Mouse (Mus musculus): ENCODE data around the gene Arhgef28. TPM values are rescaled to one million over a fixed set of nuclear protein-coding genes. Genes with fewer than 3 reads are reported as not detected.
A peak's percentile ranks its signal among the peaks of the same experiment; 100 is the strongest.
"Not testable (repeated sequence)": the region's sequence is repeated elsewhere in the genome, so short reads cannot be mapped to it uniquely, and the experiment has no call there.

Arhgef28 gene
- polyA plus RNA-seq, 1 experiment from 2014 or later: 18.2 TPM

GRCm38 (mm10) chr13:98115051-98115450, 91.2 kb downstream of the Arhgef28 start:
- no peaks in the 10 kb centered on the region for H3K9me3 ChIP-seq (ENCODE audit: control insufficient read depth, low read length)
- no peak overlapping the region for H3K4me3 ChIP-seq (ENCODE audit: low read depth, low read length)
- H3K4me2 ChIP-seq (ENCODE audit: low read length): no peak overlapping the region
- no peak overlapping the region for H3K27ac ChIP-seq (ENCODE audit: low read depth)
- ATAC-seq (replicated peaks; ENCODE audit: low FRiP score, low TSS enrichment, low read depth) (no peak), DNase-seq (ENCODE audit: low spot score) (no peak)
- peaks cover 7% of the 10 kb centered on the region; the same call in 1 of the 2 replicates for H3K4me1 ChIP-seq (replicated peaks; ENCODE audit: control insufficient read depth, insufficient read depth, low read length)
- WGBS: 57% methylated on average over 4 of the region's 4 CpGs
- H3K9ac ChIP-seq (ENCODE audit: low read length): no peak overlapping the region
- no peaks in the 10 kb centered on the region for H3K27me3 ChIP-seq (replicated peaks; ENCODE audit: control insufficient read depth, insufficient read depth, low read length)
- no peaks in the 10 kb centered on the region for H3K36me3 ChIP-seq (ENCODE audit: control insufficient read depth, insufficient read depth, low read length)

- no peak overlapping the region for H3K9ac ChIP-seq (ENCODE audit: low read length)
- H3K27ac ChIP-seq (ENCODE audit: low read depth): no peak overlapping the region; the same call in 1 of the 2 replicates
- H3K4me2 ChIP-seq (ENCODE audit: low read length): no peak overlapping the region
- H3K4me3 ChIP-seq (ENCODE audit: low read depth, low read length): no peak overlapping the region
- ATAC-seq (replicated peaks; ENCODE audit: low FRiP score, low TSS enrichment, low read depth) (0 out of 2 replicates have a peak, but pooled peaks have one; percentile 27), DNase-seq (ENCODE audit: low spot score) (no peak)
- no peaks in the 10 kb centered on the region for H3K27me3 ChIP-seq (replicated peaks; ENCODE audit: control insufficient read depth, insufficient read depth, low read length)
- 44% methylated on average over 7 of the region's 7 CpGs for WGBS
- H3K36me3 ChIP-seq (ENCODE audit: control insufficient read depth, insufficient read depth, low read length): no peaks in the 10 kb centered on the region
- peaks cover 6% of the 10 kb centered on the region; the same call in 1 of the 2 replicates for H3K4me1 ChIP-seq (replicated peaks; ENCODE audit: control insufficient read depth, insufficient read depth, low read length)
- H3K9me3 ChIP-seq (ENCODE audit: control insufficient read depth, low read length): no peaks in the 10 kb centered on the region
Observed at GRCm38 (mm10) chr13:98112812-98113503, 93.3 kb downstream of the Arhgef28 start.

GRCm38 (mm10) chr13:98111531-98111930, 94.7 kb downstream of the Arhgef28 start:
- Histone ChIP-seq H3K9me3 (ENCODE audit: control insufficient read depth, low read length) (no peaks in the 10 kb centered on the region), H3K27ac (ENCODE audit: low read depth) (no peak overlapping the region), H3K9ac (ENCODE audit: low read length) (no peak overlapping the region), H3K4me3 (ENCODE audit: low read depth, low read length) (no peak overlapping the region), H3K4me1 (replicated peaks; ENCODE audit: control insufficient read depth, insufficient read depth, low read length) (peaks cover 3% of the 10 kb centered on the region; the same call in 1 of the 2 replicates), H3K4me2 (ENCODE audit: low read length) (no peak overlapping the region), H3K27me3 (replicated peaks; ENCODE audit: control insufficient read depth, insufficient read depth, low read length) (no peaks in the 10 kb centered on the region), H3K36me3 (ENCODE audit: control insufficient read depth, insufficient read depth, low read length) (no peaks in the 10 kb centered on the region)
- 82% methylated on average over 5 of the region's 5 CpGs for WGBS
- ATAC-seq (replicated peaks; ENCODE audit: low FRiP score, low TSS enrichment, low read depth) (no peak), DNase-seq (ENCODE audit: low spot score) (no peak)

- no peak overlapping the region for H3K9ac ChIP-seq (ENCODE audit: low read length)
- no peaks in the 10 kb centered on the region for H3K9me3 ChIP-seq (ENCODE audit: control insufficient read depth, low read length)
- ATAC-seq (replicated peaks; ENCODE audit: low FRiP score, low TSS enrichment, low read depth): no peak
- H3K27ac ChIP-seq (ENCODE audit: low read depth): no peak overlapping the region
- no peak for DNase-seq (ENCODE audit: low spot score)
- no peak overlapping the region for H3K4me3 ChIP-seq (ENCODE audit: low read depth, low read length)
- peaks cover 3% of the 10 kb centered on the region; the same call in 1 of the 2 replicates for H3K4me1 ChIP-seq (replicated peaks; ENCODE audit: control insufficient read depth, insufficient read depth, low read length)
- no peaks in the 10 kb centered on the region for H3K27me3 ChIP-seq (replicated peaks; ENCODE audit: control insufficient read depth, insufficient read depth, low read length)
- H3K36me3 ChIP-seq (ENCODE audit: control insufficient read depth, insufficient read depth, low read length): no peaks in the 10 kb centered on the region
- WGBS: 76% methylated on average over 2 of the region's 2 CpGs
- no peak overlapping the region for H3K4me2 ChIP-seq (ENCODE audit: low read length)
Observed at GRCm38 (mm10) chr13:98111021-98111420, 95.2 kb downstream of the Arhgef28 start.

- H3K4me2 ChIP-seq (ENCODE audit: low read length); H3K4me1 ChIP-seq (replicated peaks; ENCODE audit: control insufficient read depth, insufficient read depth, low read length); H3K9me3 ChIP-seq (ENCODE audit: control insufficient read depth, low read length); H3K9ac ChIP-seq (ENCODE audit: low read length); H3K4me3 ChIP-seq (ENCODE audit: low read depth, low read length); H3K36me3 ChIP-seq (ENCODE audit: control insufficient read depth, insufficient read depth, low read length); H3K27me3 ChIP-seq (replicated peaks; ENCODE audit: control insufficient read depth, insufficient read depth, low read length); DNase-seq (ENCODE audit: low spot score); H3K27ac ChIP-seq (ENCODE audit: low read depth); ATAC-seq (replicated peaks; ENCODE audit: low FRiP score, low TSS enrichment, low read depth): not testable (repeated sequence)
- 90% methylated on average over 3 of the region's 3 CpGs for WGBS
Observed at GRCm38 (mm10) chr13:98108481-98108880, 97.8 kb downstream of the Arhgef28 start.

- DNase-seq (ENCODE audit: low spot score) (no peak), ATAC-seq (replicated peaks; ENCODE audit: low FRiP score, low TSS enrichment, low read depth) (no peak)
- H3K9ac ChIP-seq (ENCODE audit: low read length): no peak overlapping the region
- no peak overlapping the region for H3K27ac ChIP-seq (ENCODE audit: low read depth)
- no peak overlapping the region for H3K4me3 ChIP-seq (ENCODE audit: low read depth, low read length)
- no peaks in the 10 kb centered on the region for H3K36me3 ChIP-seq (ENCODE audit: control insufficient read depth, insufficient read depth, low read length)
- no peaks in the 10 kb centered on the region for H3K27me3 ChIP-seq (replicated peaks; ENCODE audit: control insufficient read depth, insufficient read depth, low read length)
- WGBS: 63% methylated on average over 2 of the region's 2 CpGs
- no peaks in the 10 kb centered on the region for H3K9me3 ChIP-seq (ENCODE audit: control insufficient read depth, low read length)
- H3K4me1 ChIP-seq (replicated peaks; ENCODE audit: control insufficient read depth, insufficient read depth, low read length): peaks cover 2% of the 10 kb centered on the region; the same call in 1 of the 2 replicates
- H3K4me2 ChIP-seq (ENCODE audit: low read length): no peak overlapping the region
Observed at GRCm38 (mm10) chr13:98107621-98108020, 98.6 kb downstream of the Arhgef28 start.

- no peak overlapping the region for H3K9ac ChIP-seq (ENCODE audit: low read length)
- H3K4me3 ChIP-seq (ENCODE audit: low read depth, low read length): no peak overlapping the region
- ATAC-seq (replicated peaks; ENCODE audit: low FRiP score, low TSS enrichment, low read depth) (no peak), DNase-seq (ENCODE audit: low spot score) (no peak)
- H3K9me3 ChIP-seq (ENCODE audit: control insufficient read depth, low read length): no peaks in the 10 kb centered on the region
- 76% methylated on average over 4 of the region's 4 CpGs for WGBS
- no peaks in the 10 kb centered on the region for H3K4me1 ChIP-seq (replicated peaks; ENCODE audit: control insufficient read depth, insufficient read depth, low read length)
- no peaks in the 10 kb centered on the region for H3K27me3 ChIP-seq (replicated peaks; ENCODE audit: control insufficient read depth, insufficient read depth, low read length)
- H3K27ac ChIP-seq (ENCODE audit: low read depth): no peak overlapping the region
- H3K36me3 ChIP-seq (ENCODE audit: control insufficient read depth, insufficient read depth, low read length): no peaks in the 10 kb centered on the region
- H3K4me2 ChIP-seq (ENCODE audit: low read length): no peak overlapping the region
Observed at GRCm38 (mm10) chr13:98095966-98096365, 110.3 kb downstream of the Arhgef28 start.

- DNase-seq (ENCODE audit: low spot score): peak; percentile 46
Observed at GRCm38 (mm10) chr13:98094332-98094731, 111.9 kb downstream of the Arhgef28 start.

GRCm38 (mm10) chr13:98093483-98093882, 112.8 kb downstream of the Arhgef28 start:
- H3K27ac ChIP-seq (ENCODE audit: low read depth): no peak overlapping the region
- ATAC-seq (replicated peaks; ENCODE audit: low FRiP score, low TSS enrichment, low read depth): no peak

More at GRCm38 (mm10) chr13:98094332-98094731, 111.9 kb downstream of the Arhgef28 start:
- Histone ChIP-seq H3K27ac (ENCODE audit: low read depth) (no peak overlapping the region), H3K36me3 (ENCODE audit: control insufficient read depth, insufficient read depth, low read length) (no peaks in the 10 kb centered on the region), H3K4me3 (ENCODE audit: low read depth, low read length) (no peak overlapping the region), H3K4me1 (replicated peaks; ENCODE audit: control insufficient read depth, insufficient read depth, low read length) (no peaks in the 10 kb centered on the region), H3K9ac (ENCODE audit: low read length) (no peak overlapping the region), H3K27me3 (replicated peaks; ENCODE audit: control insufficient read depth, insufficient read depth, low read length) (no peaks in the 10 kb centered on the region), H3K9me3 (ENCODE audit: control insufficient read depth, low read length) (no peaks in the 10 kb centered on the region), H3K4me2 (ENCODE audit: low read length) (no peak overlapping the region)
- no peak for ATAC-seq (replicated peaks; ENCODE audit: low FRiP score, low TSS enrichment, low read depth)
- WGBS: 60% methylated on average over 3 of the region's 3 CpGs

More at GRCm38 (mm10) chr13:98093483-98093882, 112.8 kb downstream of the Arhgef28 start:
- no peak overlapping the region for H3K4me2 ChIP-seq (ENCODE audit: low read length)
- 84% methylated on average over 9 of the region's 9 CpGs for WGBS
- no peaks in the 10 kb centered on the region for H3K9me3 ChIP-seq (ENCODE audit: control insufficient read depth, low read length)
- no peaks in the 10 kb centered on the region for H3K4me1 ChIP-seq (replicated peaks; ENCODE audit: control insufficient read depth, insufficient read depth, low read length)
- no peak for DNase-seq (ENCODE audit: low spot score)
- no peak overlapping the region for H3K9ac ChIP-seq (ENCODE audit: low read length)
- no peaks in the 10 kb centered on the region for H3K27me3 ChIP-seq (replicated peaks; ENCODE audit: control insufficient read depth, insufficient read depth, low read length)
- no peak overlapping the region for H3K4me3 ChIP-seq (ENCODE audit: low read depth, low read length)
- H3K36me3 ChIP-seq (ENCODE audit: control insufficient read depth, insufficient read depth, low read length): no peaks in the 10 kb centered on the region

Measured in intestine, embryonic 14.5 days (tissue).